Mouse (Mus musculus) WW6 (cell line): ENCODE results near the gene Nfkbiz.

Source experiments
- DNase-seq: peaks from one replicate; pipeline ENCODE4 v3.0.0-alpha.2; 2013; ENCODE audit warnings: low read depth, low spot score

The Nfkbiz gene

GRCm38 (mm10) chr16:55804799-55805198, 33.9 kb downstream of the Nfkbiz start:
- DNase-seq, result no peak

DNA sequence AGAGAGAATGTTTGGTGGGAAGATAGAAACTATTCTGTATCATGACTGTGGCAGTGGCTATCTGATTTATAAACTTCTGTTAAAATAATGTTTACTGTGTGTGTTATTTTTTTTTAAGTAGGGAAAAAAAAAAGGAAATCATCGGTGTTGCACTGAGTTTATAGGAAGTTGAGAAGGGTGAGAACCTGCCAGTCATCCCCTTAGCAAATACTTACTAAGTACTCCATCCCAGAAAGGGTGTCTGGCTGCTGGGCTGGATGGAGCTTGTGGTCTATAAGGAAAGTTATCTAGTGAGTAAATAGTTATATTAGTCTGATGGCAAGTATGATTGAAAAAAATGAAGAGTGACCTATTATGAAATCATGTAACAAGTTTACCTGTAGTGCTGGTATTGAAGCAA, 37.1 kb downstream of the Nfkbiz start:
- no peak for DNase-seq

- no peak for DNase-seq
These were observed 39.9 kb downstream of the Nfkbiz start for GRCm38 (mm10) chr16:55798845-55799244.

DNA sequence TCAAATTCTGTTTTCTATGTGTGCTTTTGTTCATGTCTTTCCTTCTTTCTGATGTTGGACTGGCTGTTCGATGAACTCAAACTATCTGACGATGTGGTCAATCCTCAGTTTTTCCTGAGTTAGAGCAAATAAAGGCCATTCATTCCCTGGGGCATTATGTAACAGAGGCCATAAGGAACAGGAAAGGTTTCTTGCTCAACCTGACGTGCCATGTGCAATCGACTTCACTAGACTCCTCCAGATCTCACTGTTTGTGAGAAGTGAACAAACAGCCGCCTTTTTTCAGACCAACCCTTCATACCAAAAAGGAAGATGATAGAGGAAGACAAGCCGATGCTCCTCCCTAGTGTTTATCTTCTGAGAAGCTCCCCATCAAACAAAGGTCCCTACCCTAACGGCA, 48.4 kb downstream of the Nfkbiz start:
- DNase-seq, result no peak

GRCm38 (mm10) chr16:55789291-55789690, 49.4 kb downstream of the Nfkbiz start:
- no peak for DNase-seq

- no peak for DNase-seq
These were observed 50.0 kb downstream of the Nfkbiz start for GRCm38 (mm10) chr16:55788671-55789070.

GRCm38 (mm10) chr16:55787385-55788072, 51.2 kb downstream of the Nfkbiz start:
- DNase-seq, result no peak

- no peak for DNase-seq
These were observed 54.3 kb downstream of the Nfkbiz start for GRCm38 (mm10) chr16:55784379-55784778.

GRCm38 (mm10) chr16:55783923-55784322, 54.8 kb downstream of the Nfkbiz start:
- DNase-seq, result no peak

GRCm38 (mm10) chr16:55782911-55783310, 55.8 kb downstream of the Nfkbiz start:
- DNase-seq, result no peak

DNA sequence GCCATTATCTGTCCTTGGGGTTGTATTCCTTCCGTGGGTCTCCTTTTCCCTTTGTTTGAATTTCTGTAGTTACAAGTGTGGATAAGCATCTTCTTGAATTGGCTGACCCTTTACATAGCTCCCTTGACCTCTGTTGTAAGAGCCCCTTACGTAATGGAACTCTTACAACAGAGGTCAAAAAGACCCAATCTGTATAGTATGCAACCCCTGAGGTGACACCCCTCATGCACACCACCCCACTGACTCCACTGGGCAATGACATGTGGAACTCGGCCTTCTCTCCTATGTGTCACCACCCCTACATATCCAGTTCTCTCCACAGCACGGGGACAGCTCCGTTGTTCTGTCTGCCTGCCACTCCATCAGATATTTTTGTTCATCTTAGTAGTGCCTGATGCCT, 56.9 kb downstream of the Nfkbiz start:
- no peak for DNase-seq

GRCm38 (mm10) chr16:55780958-55781558, 57.6 kb downstream of the Nfkbiz start:
- DNase-seq, result no peak

DNA sequence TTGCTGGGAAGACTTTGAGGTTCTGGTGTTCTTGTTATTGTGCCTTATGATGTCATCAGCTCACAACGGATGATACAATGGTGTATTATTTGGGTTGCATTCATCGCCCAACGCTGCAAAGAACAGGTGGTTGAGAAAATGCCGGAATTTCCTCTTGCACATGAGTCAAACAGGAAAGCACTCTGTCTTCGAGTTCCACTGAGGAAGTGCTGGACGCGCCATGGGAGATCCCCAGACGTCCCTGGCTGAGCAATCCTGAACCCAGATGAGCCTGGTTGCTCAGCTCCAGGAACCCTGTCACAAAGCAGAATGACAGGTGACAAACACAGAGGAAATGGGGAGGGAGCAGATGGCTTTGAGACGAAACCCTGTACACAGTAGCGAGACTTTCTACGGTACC, 62.4 kb downstream of the Nfkbiz start:
- no peak for DNase-seq

- DNase-seq, result no peak
These were observed 68.5 kb downstream of the Nfkbiz start for GRCm38 (mm10) chr16:55770247-55770646.
